Comparison of ENCODE assay signal across 15 mouse cellular contexts in genomic region chr13:30051891-30052550, GRCm38 (mm10).
A peak's percentile ranks its signal among the peaks of the same experiment; 100 is the strongest.
DNase-seq lines count a peak whose midpoint lies in the region; ATAC-seq and TF ChIP-seq lines count a peak whose summit lies in the region.
"Had no signal": no experiment of that assay in that cellular context is flagged by ENCODE, and none has a peak within 500 bp of the region (broad histone marks: within the 10 kb centered on the region; RNA-seq: fewer than 3 reads in every experiment).

No protein-coding gene starts in this region.

- no peak overlapping the region for H3K4me3 ChIP-seq in lung, embryonic 14.5 days (ENCODE audit: low read depth, low read length)
- H3K4me3 ChIP-seq in cerebellum, adult 2 months (replicated peaks; ENCODE audit: insufficient read depth, low read depth, low read length) = no peak overlapping the region
- H3K4me3 ChIP-seq in limb, embryonic 10.5 days = no peak overlapping the region
- H3K4me3 ChIP-seq: limb, embryonic 13.5 days; stomach, embryonic 15.5 days had no signal

- no peaks in the 10 kb centered on the region for H3K27me3 ChIP-seq in lung, embryonic 14.5 days (ENCODE audit: insufficient read depth, low read length)
- H3K27me3 ChIP-seq in cerebellum, adult 2 months (ENCODE audit: control insufficient read depth, insufficient read depth, low read length) = no peaks in the 10 kb centered on the region
- no peaks in the 10 kb centered on the region for H3K27me3 ChIP-seq in limb, embryonic 10.5 days (ENCODE audit: low read depth, poor library complexity, severe bottlenecking)
- H3K27me3 ChIP-seq: limb, embryonic 13.5 days; Patski; stomach, embryonic 15.5 days had no signal

- peaks cover 10% of the 10 kb centered on the region; the same call in 1 of the 2 replicates for H3K4me1 ChIP-seq in lung, embryonic 14.5 days (ENCODE audit: insufficient read depth)
- H3K4me1 ChIP-seq in cerebellum, adult 2 months (ENCODE audit: control insufficient read depth, insufficient read depth, low read length) = peaks cover 17% of the 10 kb centered on the region
- H3K4me1 ChIP-seq in limb, embryonic 10.5 days = peaks cover 11% of the 10 kb centered on the region
- H3K4me1 ChIP-seq: stomach, embryonic 15.5 days had no signal

- TF ChIP-seq POLR2A in cerebellum, adult 2 months (IDR thresholded peaks at IDR 0.05; ENCODE audit: borderline replicate concordance, insufficient read depth, low read length) = no peak

- H3K9me3 ChIP-seq in lung, embryonic 14.5 days (ENCODE audit: low read depth, low read length) = no peaks in the 10 kb centered on the region
- no peaks in the 10 kb centered on the region for H3K9me3 ChIP-seq in limb, embryonic 10.5 days (replicated peaks)
- H3K9me3 ChIP-seq: limb, embryonic 13.5 days; stomach, embryonic 15.5 days had no signal

- no peak overlapping the region for H3K4me2 ChIP-seq in lung, embryonic 14.5 days
- H3K4me2 ChIP-seq: limb, embryonic 13.5 days; stomach, embryonic 15.5 days had no signal

- no peak for ATAC-seq in lung, embryonic 14.5 days (ENCODE audit: insufficient read depth)
- ATAC-seq: Patski had no signal

- H3K36me3 ChIP-seq in lung, embryonic 14.5 days (ENCODE audit: insufficient read depth) = no peaks in the 10 kb centered on the region
- H3K36me3 ChIP-seq in limb, embryonic 10.5 days = no peaks in the 10 kb centered on the region
- H3K36me3 ChIP-seq: limb, embryonic 13.5 days; stomach, embryonic 15.5 days had no signal

- no peak overlapping the region for H3K9ac ChIP-seq in lung, embryonic 14.5 days
- H3K9ac ChIP-seq: forebrain, postnatal 0 days; limb, embryonic 13.5 days; stomach, embryonic 15.5 days had no signal

- DNase-seq in lung, embryonic 14.5 days = peak; percentile 39
- no peak for DNase-seq in lung, postnatal 36 days
- peak; percentile 61 to 72 for DNase-seq in cerebellum, adult 2 months
- DNase-seq in embryo, embryonic 10.5 days (ENCODE audit: low spot score) = peak; percentile 74
- DNase-seq in limb, embryonic 10.5 days (ENCODE audit: low spot score) = peak; percentile 40
- DNase-seq in thymus, postnatal 14 days = no peak
- no peak for DNase-seq in B cell, adult 2 months
- no peak for DNase-seq in left cerebral cortex, adult 9 months (ENCODE audit: low spot score in 2 of 2)
- DNase-seq: adrenal gland, adult 2 months; forebrain, postnatal 0 days; lung, postnatal 14 days; right cerebral cortex, postnatal 4 days had no signal

- peak overlapping the region; percentile 79; the same call in 1 of the 2 replicates for H3K27ac ChIP-seq in lung, embryonic 14.5 days (ENCODE audit: low read depth)
- H3K27ac ChIP-seq in cerebellum, adult 2 months (ENCODE audit: insufficient read depth, low read length) = no peak overlapping the region
- H3K27ac ChIP-seq in limb, embryonic 10.5 days = no peak overlapping the region; the same call in 1 of the 2 replicates
- H3K27ac ChIP-seq: limb, embryonic 13.5 days; stomach, embryonic 15.5 days had no signal

- WGBS in lung, embryonic 14.5 days = 44% methylated on average over 16 of the region's 16 CpGs
- 32% methylated on average over 16 of the region's 16 CpGs for whole genome bisulfite sequencing in cerebellum, adult 2 months
- 43% methylated on average over 16 of the region's 16 CpGs for WGBS in limb, embryonic 10.5 days

- TF ChIP-seq CTCF in lung, embryonic 14.5 days (IDR thresholded peaks at IDR 0.05; ENCODE audit: low read depth) = no peak
- no peak for TF ChIP-seq CTCF in cerebellum, adult 2 months (IDR thresholded peaks at IDR 0.05; ENCODE audit: borderline replicate concordance, insufficient read depth, low read depth, low read length)

Comparison
In these comparisons a context has a peak if more than half of its experiments do, and no peak if none do; other contexts are left out.
1. DNase-seq: peak in lung, embryonic 14.5 days (single experiment), cerebellum, adult 2 months (2 of 2), embryo, embryonic 10.5 days (single experiment) and limb, embryonic 10.5 days (single experiment); none in lung, postnatal 36 days (single experiment), thymus, postnatal 14 days (single experiment), B cell, adult 2 months (0 of 2) and left cerebral cortex, adult 9 months (0 of 2).